Mouse (Mus musculus): ENCODE data around the gene Gm42957. TPM values are rescaled to one million over a fixed set of nuclear protein-coding genes. Genes with fewer than 3 reads are reported as not detected.

The Gm42957 gene
- polyA plus RNA-seq, 1 experiment, result 0.01 TPM

DNA sequence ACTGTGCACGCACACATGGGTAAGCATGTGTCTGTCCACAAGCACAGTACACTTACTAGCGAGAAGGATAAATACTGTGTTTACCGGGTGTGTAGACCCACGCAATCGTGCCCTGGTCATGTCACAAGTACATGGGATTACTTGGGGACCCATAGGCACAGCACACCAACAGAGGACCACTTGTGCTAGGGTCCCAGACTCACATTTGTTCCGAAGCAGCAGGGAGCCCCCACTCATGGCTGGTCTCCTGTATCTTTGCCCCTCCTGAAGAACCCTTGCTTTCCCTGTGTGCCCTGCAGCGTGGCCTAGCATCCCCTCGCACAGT, 36.2 kb upstream of the Gm42957 start:
- no peaks in the 10 kb centered on the region for H3K27me3 ChIP-seq (ENCODE audit: control insufficient read depth, insufficient read depth, insufficient read length)
- TF ChIP-seq USF1 (IDR thresholded peaks at IDR 0.05; ENCODE audit: low read depth), result no peak
- no peak for TF ChIP-seq CTCF (IDR thresholded peaks at IDR 0.05; ENCODE audit: control insufficient read depth, insufficient read depth, insufficient read length)
- TF ChIP-seq CEBPB (IDR thresholded peaks at IDR 0.05; ENCODE audit: low read depth), result no peak
- no peak for TF ChIP-seq MYOG (IDR thresholded peaks at IDR 0.05; ENCODE audit: control insufficient read depth, extremely low read depth, insufficient read length)
- no peak for TF ChIP-seq MYOD1 (IDR thresholded peaks at IDR 0.05; ENCODE audit: control insufficient read depth, insufficient read length, low read depth)
- TF ChIP-seq MAX (IDR thresholded peaks at IDR 0.05), result no peak
- TF ChIP-seq FOSL1 (IDR thresholded peaks at IDR 0.05; ENCODE audit: insufficient read depth, low read length, poor library complexity, severe bottlenecking), result no peak
- no peak overlapping the region for H3ac ChIP-seq (ENCODE audit: control insufficient read depth, insufficient read length, low read depth)
- no peak overlapping the region for H3K4me3 ChIP-seq (ENCODE audit: insufficient read depth, poor library complexity, severe bottlenecking)
- H3K36me3 ChIP-seq (ENCODE audit: control insufficient read depth, insufficient read depth), result peaks cover 6% of the 10 kb centered on the region
- peaks cover 17% of the 10 kb centered on the region for H3K79me3 ChIP-seq (ENCODE audit: low read depth)
- H3K79me2 ChIP-seq (ENCODE audit: control insufficient read depth, insufficient read depth), result peaks cover 27% of the 10 kb centered on the region

DNA sequence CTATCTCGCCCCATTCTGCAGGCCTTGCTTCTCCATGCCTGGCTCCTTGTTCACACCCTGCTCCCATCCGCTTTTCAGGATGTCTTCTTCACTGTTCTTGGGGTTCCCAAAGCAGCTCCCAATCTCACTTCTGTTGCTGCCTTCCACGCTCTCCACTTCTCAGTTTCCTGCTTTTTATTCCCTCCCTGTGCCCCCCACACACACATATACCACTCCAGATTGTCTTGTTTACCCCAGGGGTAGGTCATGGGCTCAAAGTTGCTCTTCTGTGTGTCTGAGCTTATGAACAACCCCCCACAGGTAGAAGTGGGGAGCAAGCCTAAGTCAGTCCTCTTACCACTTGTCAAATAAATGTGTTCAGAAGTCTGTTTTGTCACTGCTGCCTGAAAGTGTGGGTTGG, 35.9 kb upstream of the Gm42957 start:
- H3K79me3 ChIP-seq (ENCODE audit: low read depth), result peaks cover 20% of the 10 kb centered on the region
- H3K27me3 ChIP-seq (ENCODE audit: control insufficient read depth, insufficient read depth, insufficient read length), result no peaks in the 10 kb centered on the region
- no peak overlapping the region for H3ac ChIP-seq (ENCODE audit: control insufficient read depth, insufficient read length, low read depth)
- H3K79me2 ChIP-seq (ENCODE audit: control insufficient read depth, insufficient read depth), result peaks cover 31% of the 10 kb centered on the region
- peaks cover 9% of the 10 kb centered on the region for H3K36me3 ChIP-seq (ENCODE audit: control insufficient read depth, insufficient read depth)
- no peak overlapping the region for H3K4me3 ChIP-seq (ENCODE audit: insufficient read depth, poor library complexity, severe bottlenecking)
- no peak for TF ChIP-seq MYOG (IDR thresholded peaks at IDR 0.05; ENCODE audit: control insufficient read depth, extremely low read depth, insufficient read length)

DNA sequence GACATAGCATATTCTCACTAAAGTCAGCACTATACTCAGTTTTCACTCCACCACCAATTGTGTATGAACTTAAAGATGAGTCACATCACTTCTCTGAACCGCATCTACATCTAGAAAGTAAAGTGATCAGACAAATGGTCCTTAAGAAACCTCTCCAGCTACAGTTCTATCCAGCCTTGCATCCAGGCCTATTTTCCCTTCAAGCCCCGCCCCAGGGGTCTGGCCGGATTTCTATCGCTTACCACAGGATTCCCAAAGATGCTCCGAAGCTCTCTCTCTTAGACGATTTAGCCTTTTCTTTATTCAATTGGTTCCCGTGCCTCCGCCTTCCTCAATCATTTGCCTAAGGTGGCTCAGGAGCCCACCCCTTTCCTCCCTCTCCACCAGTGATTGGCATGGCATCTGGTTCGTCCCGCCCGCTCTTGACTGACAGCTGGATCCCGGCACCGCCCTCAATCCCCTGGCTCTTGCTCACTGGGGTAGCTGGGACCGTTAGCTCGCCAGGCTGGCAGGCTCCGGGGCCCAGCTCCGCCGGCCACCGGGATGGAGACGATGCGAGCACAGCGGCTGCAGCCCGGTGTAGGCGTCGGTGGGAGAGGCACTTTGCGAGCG, 34.5 kb upstream of the Gm42957 start, which contains the start of gene Lix1l:
Gene Lix1l (plus strand): TSS at position 511 of the 612 bp plus-strand sequence.
- peak within 1 kb of the TSS; percentile 44 for H3K4me3 ChIP-seq (ENCODE audit: insufficient read depth, poor library complexity, severe bottlenecking)
- TF ChIP-seq USF1 (IDR thresholded peaks at IDR 0.05; ENCODE audit: low read depth) (no peak), FOSL1 (IDR thresholded peaks at IDR 0.05; ENCODE audit: insufficient read depth, low read length, poor library complexity, severe bottlenecking) (no peak), CEBPB (IDR thresholded peaks at IDR 0.05; ENCODE audit: low read depth) (no peak), CTCF (IDR thresholded peaks at IDR 0.05; ENCODE audit: control insufficient read depth, insufficient read depth, insufficient read length) (no peak), MYOD1 (IDR thresholded peaks at IDR 0.05; ENCODE audit: control insufficient read depth, insufficient read length, low read depth) (no peak), MAX (IDR thresholded peaks at IDR 0.05) (no peak), MYOG (IDR thresholded peaks at IDR 0.05; ENCODE audit: control insufficient read depth, extremely low read depth, insufficient read length) (no peak)
- H3K36me3 ChIP-seq (ENCODE audit: control insufficient read depth, insufficient read depth), result peaks cover 10% of the 10 kb centered on the region
- peaks cover 25% of the 10 kb centered on the region for H3K79me3 ChIP-seq (ENCODE audit: low read depth)
- peak within 1 kb of the TSS; percentile 83 for H3ac ChIP-seq (ENCODE audit: control insufficient read depth, insufficient read length, low read depth)
- no peaks in the 10 kb centered on the region for H3K27me3 ChIP-seq (ENCODE audit: control insufficient read depth, insufficient read depth, insufficient read length)
- peaks cover 43% of the 10 kb centered on the region for H3K79me2 ChIP-seq (ENCODE audit: control insufficient read depth, insufficient read depth)

DNA sequence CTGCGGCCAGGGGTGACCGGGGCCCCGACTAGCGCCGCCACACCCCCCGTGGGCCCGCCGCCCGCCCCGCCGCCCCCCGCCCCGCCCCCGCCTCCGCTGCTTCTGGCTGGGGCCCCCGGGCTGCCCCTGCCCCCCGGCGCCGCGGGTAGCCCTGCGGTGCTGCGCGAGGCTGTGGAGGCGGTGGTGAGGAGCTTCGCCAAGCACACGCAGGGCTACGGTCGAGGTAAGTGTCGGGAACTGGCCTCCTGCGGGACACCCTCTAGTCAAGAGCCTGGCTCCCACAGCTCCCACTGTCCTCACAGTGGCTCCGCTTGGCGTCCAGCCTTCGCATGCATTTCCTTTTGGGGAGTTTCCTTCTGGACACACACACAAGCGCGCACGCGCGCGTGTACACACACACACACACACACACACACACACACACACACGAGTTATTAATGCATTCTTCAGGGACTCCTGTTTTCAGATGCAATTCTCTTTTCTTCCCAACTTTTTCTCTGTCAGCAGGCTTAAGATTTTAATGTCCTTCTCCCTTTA, 34.0 kb upstream of the Gm42957 start:
- H3K79me3 ChIP-seq (ENCODE audit: low read depth), result peaks cover 25% of the 10 kb centered on the region
- H3K79me2 ChIP-seq (ENCODE audit: control insufficient read depth, insufficient read depth), result peaks cover 43% of the 10 kb centered on the region
- H3K27me3 ChIP-seq (ENCODE audit: control insufficient read depth, insufficient read depth, insufficient read length), result no peaks in the 10 kb centered on the region
- H3K4me3 ChIP-seq (ENCODE audit: insufficient read depth, poor library complexity, severe bottlenecking), result peak overlapping the region; percentile 44
- H3K36me3 ChIP-seq (ENCODE audit: control insufficient read depth, insufficient read depth), result peaks cover 10% of the 10 kb centered on the region
- peak overlapping the region; percentile 83 for H3ac ChIP-seq (ENCODE audit: control insufficient read depth, insufficient read length, low read depth)
- TF ChIP-seq MYOD1 (IDR thresholded peaks at IDR 0.05; ENCODE audit: control insufficient read depth, insufficient read length, low read depth) (no peak), MYOG (IDR thresholded peaks at IDR 0.05; ENCODE audit: control insufficient read depth, extremely low read depth, insufficient read length) (no peak), FOSL1 (IDR thresholded peaks at IDR 0.05; ENCODE audit: insufficient read depth, low read length, poor library complexity, severe bottlenecking) (no peak), CTCF (IDR thresholded peaks at IDR 0.05; ENCODE audit: control insufficient read depth, insufficient read depth, insufficient read length) (no peak), CEBPB (IDR thresholded peaks at IDR 0.05; ENCODE audit: low read depth) (no peak), MAX (IDR thresholded peaks at IDR 0.05) (no peak)

DNA sequence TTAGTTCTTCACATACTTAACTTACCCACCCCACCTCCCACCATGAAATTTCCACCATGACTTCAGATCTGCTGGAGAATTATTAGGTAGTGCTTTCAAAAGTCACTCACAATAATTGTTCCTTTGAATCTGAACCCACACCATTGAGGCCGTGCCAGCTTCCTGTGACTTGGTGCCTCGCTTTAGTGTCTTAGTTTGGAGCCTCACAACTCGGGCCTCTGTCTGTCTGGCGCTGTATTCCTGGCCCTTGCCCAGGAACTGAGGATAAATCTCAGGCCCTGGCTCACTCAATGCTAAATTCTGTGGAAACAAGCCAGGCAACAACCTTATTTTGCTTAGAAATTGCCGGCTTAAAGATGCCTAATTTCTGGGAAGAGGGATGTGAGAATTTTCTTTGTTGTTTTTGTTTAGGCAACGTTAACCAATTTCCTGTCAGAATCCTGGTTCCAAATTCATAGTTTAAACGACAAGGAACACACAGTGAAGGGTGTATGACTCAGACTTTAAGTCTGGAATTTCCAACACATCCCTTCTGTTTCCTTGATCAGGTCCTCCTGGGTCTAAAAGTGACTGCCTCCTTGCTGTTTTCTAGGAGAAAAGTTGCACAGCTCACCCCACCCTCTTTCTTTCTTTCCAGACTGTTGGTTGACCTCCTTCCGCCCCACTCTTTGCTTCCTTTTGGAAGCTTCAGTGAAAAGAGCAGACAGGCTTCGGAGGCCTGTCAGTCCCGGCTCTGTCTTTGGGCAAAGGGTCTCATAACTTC, 33.2 kb upstream of the Gm42957 start:
- Histone ChIP-seq H3K79me2 (ENCODE audit: control insufficient read depth, insufficient read depth) (peaks cover 47% of the 10 kb centered on the region), H3K79me3 (ENCODE audit: low read depth) (peaks cover 25% of the 10 kb centered on the region), H3K36me3 (ENCODE audit: control insufficient read depth, insufficient read depth) (peaks cover 10% of the 10 kb centered on the region), H3ac (ENCODE audit: control insufficient read depth, insufficient read length, low read depth) (peak overlapping the region; percentile 60), H3K27me3 (ENCODE audit: control insufficient read depth, insufficient read depth, insufficient read length) (no peaks in the 10 kb centered on the region), H3K4me3 (ENCODE audit: insufficient read depth, poor library complexity, severe bottlenecking) (peak overlapping the region; percentile 44)
- TF ChIP-seq CTCF (IDR thresholded peaks at IDR 0.05; ENCODE audit: control insufficient read depth, insufficient read depth, insufficient read length) (no peak), FOSL1 (IDR thresholded peaks at IDR 0.05; ENCODE audit: insufficient read depth, low read length, poor library complexity, severe bottlenecking) (no peak), MYOD1 (IDR thresholded peaks at IDR 0.05; ENCODE audit: control insufficient read depth, insufficient read length, low read depth) (no peak), MAX (IDR thresholded peaks at IDR 0.05) (no peak), CEBPB (IDR thresholded peaks at IDR 0.05; ENCODE audit: low read depth) (no peak), MYOG (IDR thresholded peaks at IDR 0.05; ENCODE audit: control insufficient read depth, extremely low read depth, insufficient read length) (no peak), USF1 (IDR thresholded peaks at IDR 0.05; ENCODE audit: low read depth) (no peak)
